Mouse (Mus musculus) forebrain, embryonic 11.5 days (tissue): ENCODE measurements at regions not wholly inside any gene's neighbourhood (a gene's known extent, or its start where the extent isn't known, plus 50 kb on each side); places are given as distances from the start of the nearest gene placed in this dataset.
"Not testable (repeated sequence)": the region's sequence is repeated elsewhere in the genome, so short reads cannot be mapped to it uniquely, and the experiment has no call there.

Experiments used
- ATAC-seq: fragments of 200-750 bp; cut with Nextera tagmentation; replicated peaks from 2 replicates; pipeline ENCODE4 v1.8.0; 2017; ENCODE audit warnings: moderate TSS enrichment; ENCODE audit not compliant: low FRiP score
- DNase-seq: peaks from one replicate; pipeline ENCODE4 v3.0.0-alpha.2; 2017; ENCODE audit warnings: low spot score
- H3K27ac ChIP-seq: fragments of 300-500 bp; sonication (generic); 2 replicates; pipeline ENCODE4 v1.5.1; 2014; ENCODE audit warnings: low read depth, low read length
- H3K27me3 ChIP-seq: fragments of 300-500 bp; sonication (generic); 2 replicates; pipeline ENCODE4 v1.6.1; 2014; ENCODE audit warnings: mild to moderate bottlenecking, low read length, mixed read lengths; ENCODE audit not compliant: control insufficient read depth, insufficient read depth
- H3K36me3 ChIP-seq: fragments of 300-500 bp; sonication (generic); 2 replicates; pipeline ENCODE4 v1.6.1; 2014; ENCODE audit warnings: mild to moderate bottlenecking, low read length, moderate library complexity, mixed read lengths; ENCODE audit not compliant: control insufficient read depth, insufficient read depth
- H3K4me1 ChIP-seq: fragments of 300-500 bp; sonication (generic); replicated peaks from 2 replicates; pipeline ENCODE4 v1.6.1; 2014; ENCODE audit warnings: low read length, mixed read lengths; ENCODE audit not compliant: control insufficient read depth, insufficient read depth
- H3K4me2 ChIP-seq: fragments of 300-500 bp; sonication (generic); 2 replicates; pipeline ENCODE4 v1.6.1; 2014; ENCODE audit warnings: low read depth, mild to moderate bottlenecking, low read length, moderate library complexity, mixed read lengths; ENCODE audit not compliant: severe bottlenecking
- H3K4me3 ChIP-seq: fragments of 300-500 bp; sonication (generic); 2 replicates; pipeline ENCODE4 v1.5.1; 2014; ENCODE audit warnings: low read depth, low read length
- H3K9ac ChIP-seq: fragments of 300-500 bp; sonication (generic); 2 replicates; pipeline ENCODE4 v1.6.1; 2014; ENCODE audit warnings: low read length
- H3K9me3 ChIP-seq: fragments of 300-500 bp; sonication (generic); 2 replicates; pipeline ENCODE4 v1.6.1; 2016; ENCODE audit warnings: low read length, mixed read lengths; ENCODE audit not compliant: control insufficient read depth
- WGBS: fragments of 180-500 bp; shearing (Covaris S2); extraction: QIAGEN DNeasy Blood & Tissue Kit; methylation state at CpG from one replicate; pipeline ENCODE4 v1.1.7; 2014; 5-methylcytosine and 5-hydroxymethylcytosine counted together

- not testable (repeated sequence) for H3K9me3 ChIP-seq, H3K4me3 ChIP-seq, H3K27ac ChIP-seq, DNase-seq, ATAC-seq, H3K36me3 ChIP-seq, H3K9ac ChIP-seq, H3K4me1 ChIP-seq, H3K27me3 ChIP-seq, H3K4me2 ChIP-seq
- no CpG with 5 or more reads among the region's 1 CpGs for WGBS
Observed at GRCm38 (mm10) chr14:53026958-53027357, 531.4 kb upstream of the Olfr1507 start.

GRCm38 (mm10) chr14:53020152-53020551 lies 524.6 kb upstream of the Olfr1507 start:
- no CpG with 5 or more reads among the region's 6 CpGs for WGBS
- not testable (repeated sequence) for H3K27me3 ChIP-seq, H3K36me3 ChIP-seq, ATAC-seq, H3K4me2 ChIP-seq, H3K9me3 ChIP-seq, H3K9ac ChIP-seq, H3K27ac ChIP-seq, DNase-seq, H3K4me3 ChIP-seq, H3K4me1 ChIP-seq

GRCm38 (mm10) chr14:53007741-53008140 lies 512.2 kb upstream of the Olfr1507 start:
- not testable (repeated sequence) for H3K4me3 ChIP-seq, H3K4me1 ChIP-seq, H3K4me2 ChIP-seq, H3K9me3 ChIP-seq, H3K36me3 ChIP-seq, H3K27ac ChIP-seq, H3K9ac ChIP-seq, ATAC-seq, DNase-seq, H3K27me3 ChIP-seq
- no CpG with 5 or more reads among the region's 5 CpGs for WGBS

- not testable (repeated sequence) for H3K9me3 ChIP-seq, H3K4me1 ChIP-seq, H3K4me2 ChIP-seq, ATAC-seq, H3K36me3 ChIP-seq, H3K9ac ChIP-seq, DNase-seq, H3K4me3 ChIP-seq, H3K27ac ChIP-seq, H3K27me3 ChIP-seq
- WGBS, result no CpG with 5 or more reads among the region's 4 CpGs
Observed at GRCm38 (mm10) chr14:53007323-53007722, 511.8 kb upstream of the Olfr1507 start.

GRCm38 (mm10) chr14:53001289-53001688 lies 505.7 kb upstream of the Olfr1507 start:
- H3K4me1 ChIP-seq, H3K27me3 ChIP-seq, H3K4me3 ChIP-seq, H3K36me3 ChIP-seq, DNase-seq, H3K9me3 ChIP-seq, H3K9ac ChIP-seq, H3K4me2 ChIP-seq, ATAC-seq, H3K27ac ChIP-seq: not testable (repeated sequence)
- WGBS, result 96% methylated on average over 1 of the region's 1 CpGs

- DNase-seq, H3K27me3 ChIP-seq, H3K4me1 ChIP-seq, ATAC-seq, H3K9me3 ChIP-seq, H3K4me3 ChIP-seq, H3K27ac ChIP-seq, H3K36me3 ChIP-seq, H3K9ac ChIP-seq, H3K4me2 ChIP-seq: not testable (repeated sequence)
- WGBS, result 22% methylated on average over 1 of the region's 4 CpGs
Observed at GRCm38 (mm10) chr14:52992106-52992760, 496.7 kb upstream of the Olfr1507 start.

- DNase-seq, H3K27ac ChIP-seq, H3K9me3 ChIP-seq, H3K4me2 ChIP-seq, ATAC-seq, H3K36me3 ChIP-seq, H3K27me3 ChIP-seq, H3K4me1 ChIP-seq, H3K9ac ChIP-seq, H3K4me3 ChIP-seq: not testable (repeated sequence)
- no CpG with 5 or more reads among the region's 3 CpGs for WGBS
Observed at GRCm38 (mm10) chr14:52991328-52991665, 495.7 kb upstream of the Olfr1507 start.

- H3K4me2 ChIP-seq, H3K9me3 ChIP-seq, H3K36me3 ChIP-seq, ATAC-seq, H3K9ac ChIP-seq, H3K27ac ChIP-seq, H3K27me3 ChIP-seq, DNase-seq, H3K4me3 ChIP-seq, H3K4me1 ChIP-seq: not testable (repeated sequence)
- no CpG with 5 or more reads among the region's 12 CpGs for WGBS
Observed at GRCm38 (mm10) chr14:52990569-52991327, 495.2 kb upstream of the Olfr1507 start.

- H3K9ac ChIP-seq, H3K36me3 ChIP-seq, H3K27me3 ChIP-seq, H3K9me3 ChIP-seq, DNase-seq, H3K4me3 ChIP-seq, H3K4me1 ChIP-seq, H3K4me2 ChIP-seq, ATAC-seq, H3K27ac ChIP-seq: not testable (repeated sequence)
- 72% methylated on average over 1 of the region's 1 CpGs for WGBS
Observed at GRCm38 (mm10) chr14:52989940-52990339, 494.4 kb upstream of the Olfr1507 start.
